Mouse (Mus musculus): ENCODE data around the gene Tbxas1.

The Tbxas1 gene

DNA sequence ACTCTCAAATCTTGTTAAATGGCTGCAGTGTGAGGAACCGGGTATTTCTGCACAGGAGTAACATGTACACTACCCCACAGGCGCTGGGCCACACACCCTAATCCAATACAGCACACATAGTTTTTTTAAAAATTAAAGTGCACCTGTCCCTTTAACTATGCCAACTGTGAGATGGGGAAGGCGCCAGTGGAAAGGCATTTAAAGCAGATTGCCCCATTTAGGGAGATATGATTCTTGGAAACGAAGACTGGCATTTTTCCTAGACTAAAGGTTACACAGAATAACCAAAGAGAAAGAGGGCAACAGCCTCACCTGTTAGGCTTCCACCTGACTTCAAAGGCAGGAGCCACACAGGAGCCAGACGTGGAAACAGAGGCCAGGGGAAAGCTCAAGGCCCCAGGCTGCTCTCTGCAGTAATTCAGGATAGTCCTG, 21.6 kb upstream of the Tbxas1 start:
- no peak for DNase-seq (ENCODE audit: low read depth, low spot score)

DNA sequence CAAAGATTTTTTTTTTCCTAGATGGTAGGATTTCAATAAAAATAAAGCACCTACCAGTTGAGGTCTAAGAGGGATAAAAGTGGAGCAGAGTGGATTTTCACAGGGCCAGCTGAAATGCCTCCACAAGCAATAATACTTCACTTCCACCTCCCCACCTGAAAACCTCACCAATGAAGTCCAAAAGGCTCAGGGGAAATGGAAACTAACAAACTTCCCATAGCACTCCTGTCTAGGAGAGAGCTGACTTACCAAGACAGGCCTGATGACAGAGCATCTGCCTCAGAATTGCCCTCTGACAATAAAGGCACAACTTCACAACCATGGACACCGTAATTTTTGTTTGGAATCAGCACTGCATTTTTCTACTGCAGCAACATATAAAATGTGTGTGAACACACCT, 15.4 kb upstream of the Tbxas1 start:
- DNase-seq (ENCODE audit: low read depth, low spot score), result no peak

DNA sequence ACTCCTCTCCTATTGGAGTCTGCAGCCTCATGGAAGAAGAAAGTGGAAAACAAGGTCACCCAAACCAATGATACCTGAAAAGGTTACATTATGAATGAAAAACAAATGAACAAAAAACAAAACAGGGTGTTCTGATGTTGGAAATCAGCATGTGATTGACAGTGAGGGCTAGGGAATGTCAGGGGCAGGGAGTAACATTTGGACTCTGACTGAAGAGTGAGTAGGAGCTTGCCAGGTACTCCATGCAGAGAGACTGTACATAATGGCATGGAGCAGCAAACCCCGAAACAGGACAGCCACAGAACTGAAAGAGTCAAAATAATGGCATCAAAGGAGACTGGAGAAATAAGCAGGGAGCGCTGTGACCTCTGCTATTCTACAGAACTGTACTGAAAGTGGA, 14.9 kb upstream of the Tbxas1 start:
- DNase-seq (ENCODE audit: low read depth, low spot score), result no peak

DNA sequence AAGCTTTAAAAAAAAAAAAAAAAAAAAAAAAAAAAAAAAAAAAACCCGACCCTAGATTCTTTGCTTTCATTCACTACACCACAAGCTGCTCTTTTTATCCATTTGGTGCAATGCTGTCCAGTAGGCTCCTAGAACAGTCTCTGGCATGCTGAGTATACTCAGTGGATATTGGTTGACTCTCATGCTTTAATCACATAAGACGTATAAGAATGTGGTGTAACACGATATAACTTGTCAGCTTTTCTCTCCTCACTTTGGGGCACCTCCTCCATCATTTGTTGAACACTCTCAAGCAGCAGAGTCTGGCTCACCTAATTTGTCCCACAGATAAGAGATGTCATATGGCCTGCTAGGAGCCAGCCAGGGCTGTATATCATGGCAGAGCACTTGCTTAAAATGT, 11.6 kb upstream of the Tbxas1 start:
- no peak for DNase-seq (ENCODE audit: low read depth, low spot score)

DNA sequence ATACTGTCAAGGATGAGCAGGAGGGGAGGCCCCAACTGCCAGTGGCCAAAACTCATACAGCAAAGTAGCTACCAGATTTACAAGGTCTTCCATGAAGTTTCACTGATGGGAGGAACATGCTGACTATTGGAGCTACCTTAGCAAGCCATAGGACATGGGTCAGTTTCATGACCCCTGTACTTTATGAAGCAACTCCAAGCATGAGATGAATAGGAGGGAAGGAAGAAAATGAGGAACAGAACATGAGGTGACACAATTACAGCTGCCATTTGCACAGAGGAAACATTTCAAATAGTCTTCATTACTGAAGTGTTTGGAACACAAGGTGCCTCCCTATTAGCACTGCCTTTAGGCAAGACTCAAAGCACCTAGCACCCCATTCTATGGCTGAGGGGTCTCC, 9.4 kb upstream of the Tbxas1 start:
- DNase-seq (ENCODE audit: low read depth, low spot score), result no peak

DNA sequence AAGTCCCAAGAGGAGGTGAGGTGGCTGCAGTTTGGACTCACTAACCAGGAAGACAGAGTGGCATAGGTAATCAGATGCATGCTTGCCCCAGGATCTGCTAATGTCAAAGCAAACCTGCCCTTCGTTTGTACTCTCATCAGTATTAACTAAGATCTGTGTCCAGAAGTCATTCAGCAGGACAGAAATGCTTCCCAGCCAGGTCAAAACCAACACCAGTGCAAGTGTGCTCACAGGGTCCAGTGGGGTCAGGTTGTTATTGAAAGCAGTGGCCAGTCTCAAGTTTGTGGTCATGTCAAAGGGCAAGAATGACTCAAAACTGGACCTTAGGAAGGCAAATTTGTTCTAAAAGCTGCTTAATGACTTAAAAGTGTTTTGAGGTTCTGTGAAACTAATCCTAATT, 8.8 kb upstream of the Tbxas1 start:
- no peak for DNase-seq (ENCODE audit: low read depth, low spot score)

DNA sequence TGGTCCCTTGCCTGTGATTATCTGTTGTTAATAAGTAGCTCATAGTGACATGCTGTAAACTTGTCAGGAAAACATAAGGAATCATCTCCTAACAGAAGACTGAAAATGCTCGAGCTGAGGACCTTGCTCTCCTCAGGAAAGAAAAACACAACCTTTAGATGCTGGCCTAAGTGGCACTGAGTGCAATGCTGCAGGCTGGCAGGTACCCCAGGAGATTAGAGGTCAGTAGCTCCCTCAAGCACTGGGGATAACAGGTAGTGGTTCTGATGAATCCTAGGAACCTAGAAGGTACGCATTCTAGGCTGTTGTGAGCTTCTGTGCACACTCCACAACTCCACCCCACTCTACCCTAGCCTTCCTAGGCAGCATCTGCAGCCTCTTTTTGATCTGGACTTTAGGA, 8.4 kb upstream of the Tbxas1 start:
- DNase-seq (ENCODE audit: low read depth, low spot score), result no peak

DNA sequence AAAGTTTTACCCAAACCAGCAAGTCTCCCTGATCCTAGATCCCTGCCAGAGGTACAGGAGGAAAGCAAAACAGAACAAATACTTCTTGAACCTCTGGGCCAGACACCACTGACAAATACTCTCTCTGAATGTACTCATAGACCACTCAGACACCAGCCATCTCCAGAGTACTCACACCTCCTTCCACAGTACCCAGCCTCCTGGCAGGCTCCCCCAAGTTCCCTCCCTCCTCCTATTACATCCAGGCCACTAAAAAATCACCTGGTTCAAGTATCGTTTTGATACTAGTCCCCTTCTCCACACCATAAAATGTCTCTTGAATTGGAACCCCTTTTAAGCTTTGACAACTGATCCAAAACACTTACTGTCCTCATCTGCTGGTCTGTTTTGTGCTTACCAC, 7.9 kb upstream of the Tbxas1 start:
- no peak for DNase-seq (ENCODE audit: low read depth, low spot score)

- no peak for DNase-seq (ENCODE audit: low read depth, low spot score)
Measured at GRCm38 (mm10) chr6:38868974-38869373, 6.2 kb upstream of the Tbxas1 start.

DNA sequence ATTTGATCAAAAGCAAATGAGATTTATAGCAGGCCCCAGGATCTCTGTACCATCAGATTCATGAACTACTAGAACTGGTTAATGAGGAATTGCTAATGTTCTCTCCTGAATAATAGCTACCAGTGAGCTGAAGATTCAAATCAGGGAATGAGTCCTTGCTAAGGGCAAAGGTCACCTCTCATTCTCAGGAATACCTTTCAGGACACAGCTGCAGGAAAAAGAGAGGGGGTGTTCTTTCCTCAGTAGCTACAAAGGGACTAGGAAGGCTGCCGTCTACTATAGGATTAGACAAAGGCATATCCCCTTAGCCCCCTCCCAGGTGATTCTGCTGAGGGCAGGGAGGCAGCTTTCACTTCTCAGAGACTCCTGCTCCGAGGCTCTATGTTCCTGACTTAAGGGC, 5.1 kb upstream of the Tbxas1 start:
- no peak for DNase-seq (ENCODE audit: low read depth, low spot score)

DNA sequence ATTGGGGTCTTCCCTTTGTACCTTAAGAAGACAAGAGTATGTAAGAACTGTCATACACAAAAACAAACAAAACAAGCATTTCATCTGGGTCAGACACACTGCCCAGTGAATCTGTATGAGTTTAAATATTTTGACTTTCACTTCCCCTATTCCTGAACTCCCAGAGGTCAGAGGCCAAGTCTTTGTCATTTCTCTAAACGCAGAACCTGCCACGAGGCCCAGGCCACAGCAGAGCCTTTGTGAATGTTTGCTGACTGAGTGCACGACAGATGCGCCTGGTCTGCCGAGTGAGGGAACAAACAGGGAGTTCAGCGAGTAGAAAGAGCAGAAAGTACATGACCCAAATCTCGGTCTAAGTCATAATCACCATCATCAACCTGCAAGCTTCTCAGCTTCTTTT, 4.2 kb upstream of the Tbxas1 start:
- DNase-seq (ENCODE audit: low read depth, low spot score), result no peak

GRCm38 (mm10) chr6:38873316-38873715, 1.9 kb upstream of the Tbxas1 start:
- DNase-seq (ENCODE audit: low read depth, low spot score), result no peak

DNA sequence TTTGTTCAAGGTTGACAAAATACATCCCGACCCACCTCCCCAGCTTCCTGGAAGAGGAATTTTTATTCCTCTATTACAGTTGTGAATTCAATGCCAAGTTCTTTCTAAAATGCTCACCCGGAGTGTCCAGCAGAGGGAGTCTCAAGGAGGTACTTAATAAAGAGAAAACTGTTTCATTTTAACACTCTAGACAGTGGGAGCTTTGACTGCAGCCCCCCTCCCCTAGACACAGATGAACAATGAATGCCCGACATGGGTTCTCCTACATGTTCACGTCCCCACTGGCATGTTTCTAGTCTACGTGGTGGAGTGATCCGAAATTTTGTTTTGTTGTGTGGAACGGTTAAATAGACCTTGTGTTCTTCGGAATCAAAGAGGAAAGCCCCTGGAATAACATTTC, 1.2 kb upstream of the Tbxas1 start:
- DNase-seq (ENCODE audit: low read depth, low spot score), result no peak

- no peak for DNase-seq (ENCODE audit: low read depth, low spot score)
Measured at GRCm38 (mm10) chr6:38874565-38875257, 493 bp upstream of the Tbxas1 start.

- DNase-seq (ENCODE audit: low read depth, low spot score), result no peak
Measured at GRCm38 (mm10) chr6:38876071-38876911, 1.1 kb downstream of the Tbxas1 start, which contains the start of gene Hipk2. TSS of gene Hipk2 (minus strand) at chr6:38876165.

DNA sequence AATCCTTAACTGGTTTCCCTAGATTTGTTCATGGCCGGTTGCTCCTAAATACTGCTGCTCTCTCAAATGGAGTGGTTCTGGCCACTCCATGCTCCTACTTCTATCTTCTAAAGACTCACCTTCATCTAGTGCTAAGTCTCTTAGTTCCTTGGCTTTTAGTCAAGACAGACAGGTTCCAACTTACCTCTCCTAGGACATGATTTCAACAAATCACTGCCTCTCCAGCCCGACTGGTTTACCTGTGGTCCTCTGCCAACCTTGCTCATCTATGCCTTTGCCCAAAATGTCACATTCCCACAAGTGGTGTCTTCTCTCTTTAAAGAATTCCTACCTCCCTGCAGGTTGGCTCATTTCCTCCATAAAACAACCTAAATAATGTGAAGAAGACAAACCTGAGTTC, 2.5 kb downstream of the Tbxas1 start:
- no peak for DNase-seq (ENCODE audit: low read depth, low spot score)

DNA sequence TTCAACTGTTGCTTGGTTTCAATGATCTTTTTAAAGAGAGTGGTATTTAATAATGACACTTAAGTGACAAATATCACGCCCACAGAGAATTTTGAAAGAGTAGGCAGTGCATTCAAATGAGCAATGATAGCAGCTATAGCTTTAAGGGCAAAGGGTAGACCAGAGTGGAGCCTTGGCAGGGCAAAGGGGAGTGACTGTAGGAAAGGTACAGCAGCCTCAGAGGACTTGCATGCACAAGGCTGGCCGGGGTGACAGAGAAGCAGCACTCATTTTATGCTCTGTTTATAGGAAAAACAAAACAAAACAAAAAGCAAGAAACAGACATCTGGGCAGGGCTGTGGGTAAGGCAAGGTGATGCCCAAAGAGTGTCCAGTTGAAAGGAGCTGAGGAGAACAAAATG, 6.3 kb downstream of the Tbxas1 start:
- no peak for DNase-seq (ENCODE audit: low read depth, low spot score)

GRCm38 (mm10) chr6:38881975-38882374, 6.8 kb downstream of the Tbxas1 start:
- DNase-seq (ENCODE audit: low read depth, low spot score), result no peak

DNA sequence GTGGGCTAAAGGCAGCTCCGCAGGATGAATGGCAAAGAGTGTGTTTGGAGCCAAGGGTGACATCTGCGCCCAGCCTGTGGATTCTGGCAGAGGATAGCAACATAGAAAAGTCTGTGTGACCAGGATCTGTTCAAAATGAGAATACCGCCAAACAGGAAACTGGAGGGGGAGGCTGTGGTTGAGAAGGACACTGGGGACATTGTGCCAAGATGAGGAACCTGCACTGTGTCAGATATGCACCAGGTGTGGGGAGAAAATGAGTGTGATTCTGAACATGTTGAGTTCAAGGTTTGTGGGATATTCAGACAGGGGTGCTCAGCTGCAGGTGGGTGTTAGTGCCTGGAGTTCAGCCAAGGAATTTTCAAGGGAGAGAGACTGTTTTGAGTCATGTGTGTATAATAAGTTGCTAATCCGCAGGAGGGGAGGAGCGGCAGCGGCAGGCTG, 7.5 kb downstream of the Tbxas1 start:
- no peak for DNase-seq (ENCODE audit: low read depth, low spot score)

- no peak for DNase-seq (ENCODE audit: low read depth, low spot score)
Measured at GRCm38 (mm10) chr6:38884482-38884881, 9.3 kb downstream of the Tbxas1 start.

DNA sequence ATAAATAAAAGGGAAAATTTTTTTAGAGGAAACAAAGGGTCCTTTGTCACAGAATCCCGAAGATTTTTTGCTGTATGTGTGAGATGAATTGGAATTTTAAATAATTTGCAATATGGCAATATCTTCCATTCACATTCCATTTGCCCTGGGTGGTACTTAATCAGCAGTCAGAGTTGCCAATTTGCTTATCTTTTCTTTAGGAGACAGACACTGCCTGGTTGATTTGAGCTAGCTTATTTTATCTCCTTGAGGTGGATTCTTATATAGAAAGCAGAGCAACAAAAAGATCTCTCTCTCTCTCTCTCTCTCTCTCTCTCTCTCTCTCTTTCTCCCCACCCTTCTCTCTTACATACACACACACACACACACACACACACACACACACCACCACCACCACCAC, 9.9 kb downstream of the Tbxas1 start:
- no peak for DNase-seq (ENCODE audit: low read depth, low spot score)

DNA sequence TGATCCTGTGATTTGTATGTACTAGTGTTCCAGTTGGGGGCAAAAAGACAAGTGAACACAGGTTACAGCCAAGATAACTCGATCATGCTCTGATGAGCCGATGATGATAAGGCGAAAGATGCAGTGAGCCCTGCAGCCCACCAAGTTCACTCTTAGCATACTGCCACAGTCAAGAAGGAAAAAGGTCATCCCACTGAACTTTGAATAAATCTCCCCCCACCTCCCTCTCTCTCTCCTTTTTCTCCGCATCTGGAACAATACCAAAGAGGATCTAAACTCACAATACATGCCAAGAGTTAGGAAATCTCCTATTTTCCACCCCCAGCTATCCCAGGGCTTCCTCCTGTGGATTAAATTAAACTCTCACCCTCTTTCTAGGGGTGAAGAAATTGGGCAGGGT, 12.2 kb downstream of the Tbxas1 start:
- no peak for DNase-seq (ENCODE audit: low read depth, low spot score)

- no peak for DNase-seq (ENCODE audit: low read depth, low spot score)
Measured at GRCm38 (mm10) chr6:38889156-38889555, 14.0 kb downstream of the Tbxas1 start.

Measured in telencephalon, adult 2 months (tissue).